Mouse (Mus musculus): ENCODE measurements at regions not wholly inside any gene's neighbourhood (a gene's known extent, or its start where the extent isn't known, plus 50 kb on each side); places are given as distances from the start of the nearest gene placed in this dataset.

GRCm38 (mm10) chr2:137227495-137227894 lies 111.1 kb upstream of the Jag1 start:
- DNase-seq = no peak

- DNase-seq = no peak
These were observed 108.5 kb upstream of the Jag1 start for GRCm38 (mm10) chr2:137224702-137225552.

- no peak for DNase-seq
These were observed 99.3 kb upstream of the Jag1 start for GRCm38 (mm10) chr2:137215697-137216096.

GRCm38 (mm10) chr2:137207846-137208245 lies 91.4 kb upstream of the Jag1 start:
- DNase-seq = no peak

- no peak for DNase-seq
These were observed 87.9 kb upstream of the Jag1 start for GRCm38 (mm10) chr2:137204274-137204850.

GRCm38 (mm10) chr2:137200101-137200500 lies 83.7 kb upstream of the Jag1 start:
- no peak for DNase-seq

- DNase-seq = no peak
These were observed 75.7 kb upstream of the Jag1 start for GRCm38 (mm10) chr2:137192183-137192582.

GRCm38 (mm10) chr2:137169176-137169575 lies 52.7 kb upstream of the Jag1 start:
- DNase-seq = no peak

- DNase-seq = no peak
These were observed 52.2 kb upstream of the Jag1 start for GRCm38 (mm10) chr2:137168626-137169025.
